Mouse (Mus musculus): ENCODE results near the gene Cers2.

Cers2 gene

GRCm38 (mm10) chr3:95289419-95289818 is 25.2 kb upstream of the Cers2 start:
- DNase-seq (ENCODE audit: low read depth, low spot score): no peak

- peak; percentile 69 for DNase-seq (ENCODE audit: low read depth, low spot score)
Measured at GRCm38 (mm10) chr3:95290156-95290555, 24.4 kb upstream of the Cers2 start.

- no peak for DNase-seq (ENCODE audit: low read depth, low spot score)
Measured at GRCm38 (mm10) chr3:95291041-95291440, 23.6 kb upstream of the Cers2 start.

GRCm38 (mm10) chr3:95292899-95293298 is 21.7 kb upstream of the Cers2 start:
- DNase-seq (ENCODE audit: low read depth, low spot score): no peak

- DNase-seq (ENCODE audit: low read depth, low spot score): no peak
Measured at GRCm38 (mm10) chr3:95293537-95293936, 21.1 kb upstream of the Cers2 start.

- DNase-seq (ENCODE audit: low read depth, low spot score): no peak
Measured at GRCm38 (mm10) chr3:95294316-95294715, 20.3 kb upstream of the Cers2 start.

GRCm38 (mm10) chr3:95294718-95295117 is 19.9 kb upstream of the Cers2 start:
- no peak for DNase-seq (ENCODE audit: low read depth, low spot score)

- peak; percentile 51 for DNase-seq (ENCODE audit: low read depth, low spot score)
Measured at GRCm38 (mm10) chr3:95295321-95296102, 19.1 kb upstream of the Cers2 start.

GRCm38 (mm10) chr3:95296103-95296469 is 18.5 kb upstream of the Cers2 start:
- peak; percentile 77 for DNase-seq (ENCODE audit: low read depth, low spot score)

GRCm38 (mm10) chr3:95298018-95298417 is 16.6 kb upstream of the Cers2 start:
- DNase-seq (ENCODE audit: low read depth, low spot score): no peak

GRCm38 (mm10) chr3:95301204-95301796 is 13.3 kb upstream of the Cers2 start:
- no peak for DNase-seq (ENCODE audit: low read depth, low spot score)

- no peak for DNase-seq (ENCODE audit: low read depth, low spot score)
Measured at GRCm38 (mm10) chr3:95306244-95306643, 8.3 kb upstream of the Cers2 start.

GRCm38 (mm10) chr3:95307100-95307499 is 7.5 kb upstream of the Cers2 start, which contains the start of gene Anxa9:
Gene Anxa9 (minus strand): TSS chr3:95307176.
- no peak for DNase-seq (ENCODE audit: low read depth, low spot score)

GRCm38 (mm10) chr3:95310496-95310895 is 4.1 kb upstream of the Cers2 start:
- no peak for DNase-seq (ENCODE audit: low read depth, low spot score)

GRCm38 (mm10) chr3:95310968-95311882 is 3.4 kb upstream of the Cers2 start:
- DNase-seq (ENCODE audit: low read depth, low spot score): peak; percentile 82

GRCm38 (mm10) chr3:95312623-95313022 is 2.0 kb upstream of the Cers2 start:
- DNase-seq (ENCODE audit: low read depth, low spot score): no peak

GRCm38 (mm10) chr3:95313476-95313875 is 1.1 kb upstream of the Cers2 start:
- DNase-seq (ENCODE audit: low read depth, low spot score): no peak

GRCm38 (mm10) chr3:95314075-95314474 is 516 bp upstream of the Cers2 start:
- DNase-seq (ENCODE audit: low read depth, low spot score): no peak

- DNase-seq (ENCODE audit: low read depth, low spot score): peak; percentile 66
Measured at GRCm38 (mm10) chr3:95315094-95315843, 678 bp downstream of the Cers2 start.

- no peak for DNase-seq (ENCODE audit: low read depth, low spot score)
Measured at GRCm38 (mm10) chr3:95315844-95316550, 1.4 kb downstream of the Cers2 start.

Data from ES-CJ7 (cell line).